Mouse (Mus musculus) embryonic fibroblast, embryonic 13.5 days (primary cell): Measurements from ENCODE around the gene Hpd.

Experiments
- CTCF ChIP-seq: IDR thresholded peaks from 2 replicates; pipeline ENCODE4 v1.5.1; 2011; ENCODE audit warnings: mild to moderate bottlenecking, control low read depth, low read length, moderate library complexity, borderline replicate concordance; ENCODE audit not compliant: insufficient read depth
- POLR2A ChIP-seq: IDR thresholded peaks from 2 replicates; pipeline ENCODE4 v1.6.1; 2011; ENCODE audit warnings: low read depth, mild to moderate bottlenecking, control low read depth, low read length, moderate library complexity

- no peak for TF ChIP-seq CTCF
- TF ChIP-seq POLR2A, result no peak
Measured at GRCm38 (mm10) chr5:123129170-123129757, 53.3 kb downstream of the Hpd start.
